Mouse (Mus musculus) C2C12 (cell line): Measurements from ENCODE around the gene Jup.

ENCODE experiments used
- CEBPB ChIP-seq: IDR thresholded peaks from one replicate; pipeline ENCODE4 v1.6.1; 2011; ENCODE audit warnings: low read depth, mild to moderate bottlenecking, control low read depth, moderate library complexity
- CTCF ChIP-seq: IDR thresholded peaks from one replicate; pipeline ENCODE4 v1.5.1; 2011; ENCODE audit not compliant: control insufficient read depth, insufficient read depth, insufficient read length
- MYOG ChIP-seq: IDR thresholded peaks from one replicate; pipeline ENCODE4 v1.6.1; 2011; ENCODE audit not compliant: control insufficient read depth, insufficient read length; ENCODE audit errors: extremely low read depth

DNA sequence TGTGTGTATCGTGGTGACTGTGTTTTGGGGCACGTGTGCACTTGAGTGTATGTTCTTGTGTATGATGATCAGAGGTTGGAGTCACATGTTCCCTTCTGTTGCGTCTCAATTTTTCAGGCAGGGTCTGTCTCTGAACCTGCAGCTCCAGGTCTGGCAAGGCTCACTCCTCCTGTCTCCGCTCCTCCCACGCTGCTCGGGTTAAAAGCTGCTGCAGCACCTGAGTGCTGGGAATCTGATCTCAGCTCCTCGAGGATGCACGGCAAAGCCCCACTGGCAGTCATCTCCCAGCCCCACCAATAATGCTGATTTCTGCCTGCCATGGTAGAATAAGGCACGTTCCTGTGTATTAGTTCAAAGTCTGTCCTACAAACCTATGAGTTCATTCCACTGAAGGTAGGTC lies 22.4 kb downstream of the Jup start:
- no peak for TF ChIP-seq CTCF
- TF ChIP-seq MYOG = no peak
- TF ChIP-seq CEBPB = no peak
